Mouse (Mus musculus) forebrain, embryonic 12.5 days (tissue): ENCODE data around the gene Utrn. TPM values are rescaled to one million over a fixed set of nuclear protein-coding genes. Genes with fewer than 3 reads are reported as not detected.

Source experiments
- ATAC-seq: fragments of 200-750 bp; cut with Nextera tagmentation; 2 replicates; pipeline ENCODE4 v1.8.0; 2017; ENCODE audit warnings: moderate TSS enrichment; ENCODE audit not compliant: low FRiP score
- H3K27ac ChIP-seq: fragments of 300-500 bp; sonication (generic); 2 replicates; pipeline ENCODE4 v1.5.1; 2016; ENCODE audit warnings: mild to moderate bottlenecking
- H3K27me3 ChIP-seq: fragments of 300-500 bp; sonication (generic); 2 replicates; pipeline ENCODE4 v1.6.1; 2016; ENCODE audit warnings: mild to moderate bottlenecking
- H3K36me3 ChIP-seq: fragments of 300-500 bp; sonication (generic); replicated peaks from 2 replicates; pipeline ENCODE4 v1.6.1; 2016; ENCODE audit warnings: mild to moderate bottlenecking
- H3K4me1 ChIP-seq: fragments of 300-500 bp; sonication (generic); 2 replicates; pipeline ENCODE4 v1.6.1; 2016
- H3K4me2 ChIP-seq: fragments of 300-500 bp; sonication (generic); 2 replicates; pipeline ENCODE4 v1.6.1; 2016; ENCODE audit warnings: mild to moderate bottlenecking, moderate library complexity
- H3K4me3 ChIP-seq: fragments of 300-500 bp; sonication (generic); replicated peaks from 2 replicates; pipeline ENCODE4 v1.5.1; 2016; ENCODE audit warnings: mild to moderate bottlenecking
- H3K9ac ChIP-seq: fragments of 300-500 bp; sonication (generic); 2 replicates; pipeline ENCODE4 v1.6.1; 2016; ENCODE audit warnings: mild to moderate bottlenecking
- H3K9me3 ChIP-seq: fragments of 300-500 bp; sonication (generic); 2 replicates; pipeline ENCODE4 v1.6.1; 2016
- WGBS: fragments of 180-500 bp; shearing (Covaris S2); methylation state at CpG from one replicate; pipeline ENCODE4 v1.1.7; 2016; 5-methylcytosine and 5-hydroxymethylcytosine counted together
- polyA plus RNA-seq: library from polyadenylated mRNA; unstranded; fragments of >200 nt; fragmentation: Nextera tagmentation; extraction: Ambion mirVana; gene quantifications from 2 replicates; pipeline ENCODE4 v1.2.1, GENCODE M21; 2016

Utrn gene
- polyA plus RNA-seq, 1 experiment from 2014 or later = 34.3 TPM

GRCm38 (mm10) chr10:12497555-12497954, 371.6 kb downstream of the Utrn start:
- Histone ChIP-seq H3K9ac (no peak overlapping the region), H3K4me2 (no peak overlapping the region), H3K27ac (no peak overlapping the region), H3K36me3 (no peaks in the 10 kb centered on the region), H3K4me3 (no peak overlapping the region), H3K9me3 (no peaks in the 10 kb centered on the region), H3K4me1 (0 out of 2 replicates have a peak, but pooled peaks cover 2% of the 10 kb centered on the region), H3K27me3 (no peaks in the 10 kb centered on the region)
- no peak for ATAC-seq
- 88% methylated on average over 8 of the region's 8 CpGs for WGBS

- 37% methylated on average over 4 of the region's 4 CpGs for WGBS
Measured at GRCm38 (mm10) chr10:12489551-12490177, 379.5 kb downstream of the Utrn start.

DNA sequence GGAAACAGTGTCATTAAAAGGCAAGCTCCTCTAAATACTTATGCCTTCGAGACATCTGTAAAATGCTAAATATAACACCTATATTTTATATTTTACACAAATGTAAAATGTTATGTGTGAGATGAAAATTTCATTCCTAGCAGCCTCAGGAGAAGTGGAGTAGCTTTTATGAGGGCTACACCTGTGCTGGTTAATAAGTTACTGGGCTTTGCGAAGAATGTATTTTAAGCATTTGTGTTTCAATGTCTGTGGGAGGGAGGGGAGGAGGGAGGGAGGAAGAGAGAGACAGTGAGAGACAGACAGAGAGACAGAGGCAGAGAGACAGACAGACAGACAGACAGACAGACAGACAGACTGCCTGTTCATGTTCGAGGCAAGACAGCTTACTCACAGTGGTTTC, 380.6 kb downstream of the Utrn start:
- H3K9me3 ChIP-seq = no peaks in the 10 kb centered on the region
- no peaks in the 10 kb centered on the region for H3K27me3 ChIP-seq
- WGBS = 93% methylated on average over 3 of the region's 3 CpGs
- peaks cover 18% of the 10 kb centered on the region for H3K4me1 ChIP-seq
- H3K9ac ChIP-seq = no peak overlapping the region
- ATAC-seq = no peak
- H3K4me2 ChIP-seq = no peak overlapping the region
- H3K27ac ChIP-seq = no peak overlapping the region
- no peak overlapping the region for H3K4me3 ChIP-seq
- no peaks in the 10 kb centered on the region for H3K36me3 ChIP-seq

More at GRCm38 (mm10) chr10:12489551-12490177, 379.5 kb downstream of the Utrn start:
- H3K9ac ChIP-seq = no peak overlapping the region
- H3K4me3 ChIP-seq = no peak overlapping the region
- H3K27ac ChIP-seq = no peak overlapping the region
- H3K4me1 ChIP-seq = peaks cover 18% of the 10 kb centered on the region
- ATAC-seq = no peak
- H3K27me3 ChIP-seq = no peaks in the 10 kb centered on the region
- H3K4me2 ChIP-seq = no peak overlapping the region
- H3K9me3 ChIP-seq = no peaks in the 10 kb centered on the region
- H3K36me3 ChIP-seq = no peaks in the 10 kb centered on the region

DNA sequence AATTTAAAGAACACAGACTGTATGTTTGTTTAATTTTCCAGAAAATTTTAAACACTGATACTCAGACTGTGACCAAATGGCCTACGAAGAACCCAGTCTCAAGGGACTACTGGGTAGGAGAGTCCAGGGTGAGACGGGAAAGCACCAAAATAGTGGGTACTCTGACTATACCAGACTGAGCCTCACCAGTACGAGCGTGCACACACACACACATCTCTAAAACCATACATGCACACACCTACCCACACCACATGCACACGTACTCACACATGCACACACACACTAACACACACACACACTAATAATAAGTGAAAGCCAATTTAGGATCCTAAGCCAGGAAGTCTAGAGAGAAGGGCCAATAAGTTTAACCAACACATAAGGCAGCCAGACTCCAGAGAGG, 381.0 kb downstream of the Utrn start:
- H3K9ac ChIP-seq = no peak overlapping the region
- no peaks in the 10 kb centered on the region for H3K9me3 ChIP-seq
- H3K4me1 ChIP-seq = peaks cover 18% of the 10 kb centered on the region
- WGBS = 89% methylated on average over 5 of the region's 5 CpGs
- H3K4me3 ChIP-seq = no peak overlapping the region
- H3K27me3 ChIP-seq = no peaks in the 10 kb centered on the region
- no peaks in the 10 kb centered on the region for H3K36me3 ChIP-seq
- no peak overlapping the region for H3K4me2 ChIP-seq
- no peak for ATAC-seq
- H3K27ac ChIP-seq = no peak overlapping the region

DNA sequence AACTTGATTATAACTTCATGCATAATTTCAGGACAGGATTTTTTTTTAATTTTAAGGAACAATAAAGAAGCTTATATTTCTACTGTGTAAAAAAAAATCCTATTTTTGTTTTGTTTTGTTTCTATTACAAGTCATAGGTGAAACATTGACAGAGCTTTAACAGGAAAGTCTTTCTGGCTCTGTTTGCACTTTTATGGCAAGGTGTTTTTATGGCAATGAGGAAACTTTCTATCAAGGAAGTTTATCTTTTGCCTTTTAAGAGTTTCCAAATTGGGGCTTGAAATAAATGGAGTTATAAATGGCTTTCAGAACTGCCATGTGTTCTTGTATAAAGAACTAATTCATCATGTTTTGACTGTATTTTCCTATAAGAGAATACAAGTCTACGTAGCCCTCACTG, 385.7 kb downstream of the Utrn start:
- no peaks in the 10 kb centered on the region for H3K9me3 ChIP-seq
- ATAC-seq = no peak

DNA sequence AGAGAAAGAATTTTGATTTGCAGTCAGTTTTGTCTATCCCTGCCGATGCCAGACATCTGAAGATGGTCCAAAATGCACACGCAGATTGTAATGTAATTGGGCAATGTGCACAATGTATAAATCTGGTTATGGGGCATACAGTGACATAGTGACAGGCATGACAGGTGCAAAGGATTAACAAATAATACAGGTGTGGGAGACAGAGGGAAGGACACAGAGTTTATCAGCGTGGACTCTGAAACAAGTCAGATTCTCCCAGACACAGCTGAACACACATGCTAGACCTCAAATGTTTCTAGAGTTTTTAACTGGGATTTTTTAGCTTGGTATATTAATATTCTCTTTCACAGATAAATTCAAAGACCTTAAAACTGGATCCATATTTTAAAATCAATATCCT, 386.2 kb downstream of the Utrn start:
- Histone ChIP-seq H3K27ac (no peak overlapping the region), H3K4me1 (no peaks in the 10 kb centered on the region), H3K9ac (no peak overlapping the region), H3K9me3 (no peaks in the 10 kb centered on the region), H3K4me2 (no peak overlapping the region), H3K36me3 (no peaks in the 10 kb centered on the region), H3K27me3 (no peaks in the 10 kb centered on the region), H3K4me3 (no peak overlapping the region)
- 92% methylated on average over 3 of the region's 3 CpGs for WGBS
- ATAC-seq = no peak

More for the DNA sequence above, 385.7 kb downstream of the Utrn start:
- Histone ChIP-seq H3K27me3 (no peaks in the 10 kb centered on the region), H3K27ac (no peak overlapping the region), H3K4me2 (no peak overlapping the region), H3K4me3 (no peak overlapping the region), H3K36me3 (no peaks in the 10 kb centered on the region), H3K4me1 (no peaks in the 10 kb centered on the region), H3K9ac (no peak overlapping the region)
- 74% methylated on average over 1 of the region's 1 CpGs for WGBS

GRCm38 (mm10) chr10:12474850-12475621, 394.1 kb downstream of the Utrn start:
- Histone ChIP-seq H3K9ac (no peak overlapping the region), H3K27me3 (no peaks in the 10 kb centered on the region), H3K4me3 (no peak overlapping the region), H3K4me2 (no peak overlapping the region), H3K27ac (no peak overlapping the region), H3K9me3 (no peaks in the 10 kb centered on the region), H3K4me1 (no peaks in the 10 kb centered on the region), H3K36me3 (no peaks in the 10 kb centered on the region)
- WGBS = 71% methylated on average over 14 of the region's 14 CpGs
- no peak for ATAC-seq

DNA sequence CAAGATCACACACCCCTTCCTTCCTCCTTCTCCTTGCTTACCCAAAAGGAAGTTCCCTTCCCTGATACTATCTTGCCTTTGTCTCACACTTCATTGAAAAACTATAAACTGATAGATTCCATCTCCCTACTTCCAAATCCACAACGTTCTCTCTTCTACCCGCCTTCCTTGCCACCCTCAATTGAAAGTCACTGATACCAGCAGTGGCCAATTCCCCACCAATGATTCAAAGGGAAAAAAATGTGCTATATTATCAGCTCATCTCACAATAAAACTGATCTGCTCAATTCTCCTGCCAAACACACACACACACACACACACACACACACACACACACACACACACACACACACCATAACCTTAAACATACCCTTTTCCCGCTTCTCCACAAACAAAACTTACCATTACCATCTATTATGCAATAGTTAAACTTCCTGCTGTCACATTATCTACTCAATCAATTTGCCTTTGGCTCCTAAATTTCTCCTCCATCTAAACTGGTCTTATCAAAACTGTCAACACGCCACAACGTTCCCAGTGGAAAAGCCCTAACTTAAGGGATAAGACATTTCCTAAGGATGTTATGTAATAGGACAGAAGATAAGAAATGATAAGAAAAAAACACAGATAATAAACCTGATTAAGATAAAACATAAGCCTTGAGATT, 399.6 kb downstream of the Utrn start:
- Histone ChIP-seq H3K4me2 (no peak overlapping the region), H3K27ac (no peak overlapping the region), H3K27me3 (no peaks in the 10 kb centered on the region), H3K9me3 (no peaks in the 10 kb centered on the region), H3K36me3 (no peaks in the 10 kb centered on the region), H3K9ac (no peak overlapping the region), H3K4me3 (no peak overlapping the region), H3K4me1 (no peaks in the 10 kb centered on the region)
- 87% methylated on average over 5 of the region's 5 CpGs for WGBS
- no peak for ATAC-seq

DNA sequence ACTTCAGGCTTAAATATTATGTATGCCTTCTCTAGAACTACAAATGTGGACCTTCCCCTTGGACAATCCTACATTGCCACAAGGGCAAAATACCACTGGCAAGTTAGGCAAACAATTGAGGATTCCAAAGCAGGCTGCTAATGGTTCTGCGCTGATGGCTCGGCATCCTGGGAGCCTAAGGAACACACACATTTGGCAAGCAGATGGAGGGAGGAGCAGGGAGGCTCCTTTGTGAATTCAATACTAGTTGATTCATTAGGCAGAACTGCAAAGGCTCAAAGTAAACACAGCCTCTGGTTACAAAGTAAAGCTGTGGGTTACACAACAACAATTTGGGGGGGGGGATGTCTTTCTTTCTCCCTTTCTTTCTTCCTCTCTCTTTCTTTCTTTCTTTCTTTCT, 401.6 kb downstream of the Utrn start:
- H3K4me1 ChIP-seq = no peaks in the 10 kb centered on the region
- WGBS = 55% methylated on average over 2 of the region's 2 CpGs
- no peak for ATAC-seq

GRCm38 (mm10) chr10:12460945-12461344, 408.2 kb downstream of the Utrn start:
- Histone ChIP-seq H3K9me3 (no peaks in the 10 kb centered on the region), H3K9ac (no peak overlapping the region), H3K27me3 (no peaks in the 10 kb centered on the region), H3K4me2 (no peak overlapping the region), H3K4me3 (no peak overlapping the region), H3K27ac (no peak overlapping the region), H3K4me1 (0 out of 2 replicates have a peak, but pooled peaks cover 2% of the 10 kb centered on the region), H3K36me3 (no peaks in the 10 kb centered on the region)
- ATAC-seq = no peak

More for the DNA sequence above, 401.6 kb downstream of the Utrn start:
- no peak overlapping the region for H3K27ac ChIP-seq
- no peak overlapping the region for H3K4me2 ChIP-seq
- no peaks in the 10 kb centered on the region for H3K36me3 ChIP-seq
- H3K27me3 ChIP-seq = no peaks in the 10 kb centered on the region
- no peaks in the 10 kb centered on the region for H3K9me3 ChIP-seq
- H3K4me3 ChIP-seq = no peak overlapping the region
- H3K9ac ChIP-seq = no peak overlapping the region

- no peak overlapping the region for H3K9ac ChIP-seq
- H3K27ac ChIP-seq = no peak overlapping the region
- no peaks in the 10 kb centered on the region for H3K36me3 ChIP-seq
- H3K4me1 ChIP-seq = 0 out of 2 replicates have a peak, but pooled peaks cover 2% of the 10 kb centered on the region
- no peak overlapping the region for H3K4me3 ChIP-seq
- H3K4me2 ChIP-seq = no peak overlapping the region
- 96% methylated on average over 1 of the region's 1 CpGs for WGBS
- no peak for ATAC-seq
- H3K27me3 ChIP-seq = no peaks in the 10 kb centered on the region
- H3K9me3 ChIP-seq = no peaks in the 10 kb centered on the region
Measured at GRCm38 (mm10) chr10:12456867-12457266, 412.3 kb downstream of the Utrn start.

DNA sequence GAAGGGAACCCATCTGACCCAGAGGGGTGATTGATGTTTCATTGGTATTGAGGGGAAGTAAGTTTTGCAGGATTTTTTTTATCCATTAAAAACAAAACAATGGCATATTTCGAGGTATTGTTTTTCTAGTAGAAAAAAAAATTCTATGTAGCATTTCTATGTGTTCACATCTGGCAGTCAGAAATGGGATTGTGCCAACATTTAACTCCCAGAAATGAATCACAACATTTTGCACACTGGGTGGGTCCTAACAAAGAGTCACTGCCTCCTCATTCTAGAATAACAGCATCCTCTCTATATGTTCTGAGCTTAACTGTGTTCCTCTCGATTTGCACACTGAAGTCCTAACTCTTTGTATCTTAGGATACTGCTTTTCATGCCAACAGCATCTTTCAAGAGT, 416.5 kb downstream of the Utrn start:
- ATAC-seq = no peak
- Histone ChIP-seq H3K9ac (no peak overlapping the region), H3K9me3 (no peaks in the 10 kb centered on the region), H3K27me3 (no peaks in the 10 kb centered on the region), H3K4me3 (no peak overlapping the region), H3K4me1 (no peaks in the 10 kb centered on the region), H3K27ac (no peak overlapping the region), H3K4me2 (no peak overlapping the region), H3K36me3 (no peaks in the 10 kb centered on the region)
- WGBS = 83% methylated on average over 2 of the region's 2 CpGs
